ENCODE assay signal across 23 mouse cellular contexts in genomic region chr9:28153748-28154147, GRCm38 (mm10).
DNase-seq lines count a peak whose midpoint lies in the region; ATAC-seq and TF ChIP-seq lines count a peak whose summit lies in the region.
"Had no signal": no experiment of that assay in that cellular context is flagged by ENCODE, and none has a peak within 500 bp of the region (broad histone marks: within the 10 kb centered on the region; RNA-seq: fewer than 3 reads in every experiment).

No protein-coding gene starts in this region.

- no peaks in the 10 kb centered on the region for H3K9me3 ChIP-seq in neural tube, embryonic 11.5 days (ENCODE audit: control insufficient read depth, low read length)
- no peaks in the 10 kb centered on the region for H3K9me3 ChIP-seq in kidney, embryonic 15.5 days (replicated peaks)
- H3K9me3 ChIP-seq: embryonic facial prominence, embryonic 10.5 days; embryonic facial prominence, embryonic 13.5 days; forebrain, embryonic 12.5 days; forebrain, embryonic 15.5 days had no signal

- H3K4me1 ChIP-seq in neural tube, embryonic 11.5 days (ENCODE audit: control insufficient read depth, insufficient read depth, low read length): no peaks in the 10 kb centered on the region
- H3K4me1 ChIP-seq in kidney, embryonic 15.5 days: no peaks in the 10 kb centered on the region
- H3K4me1 ChIP-seq: embryonic facial prominence, embryonic 10.5 days; embryonic facial prominence, embryonic 13.5 days had no signal

- WGBS in neural tube, embryonic 11.5 days: 41% methylated on average over 6 of the region's 6 CpGs
- 18% methylated on average over 6 of the region's 6 CpGs for WGBS in kidney, embryonic 15.5 days

- no peaks in the 10 kb centered on the region for H3K27me3 ChIP-seq in neural tube, embryonic 11.5 days (ENCODE audit: control insufficient read depth, insufficient read depth, low read length)
- H3K27me3 ChIP-seq in kidney, embryonic 15.5 days: no peaks in the 10 kb centered on the region
- H3K27me3 ChIP-seq: embryonic facial prominence, embryonic 13.5 days; forebrain, embryonic 12.5 days; forebrain, embryonic 15.5 days had no signal

- no peak overlapping the region for H3K9ac ChIP-seq in neural tube, embryonic 11.5 days (ENCODE audit: low read length)
- no peak overlapping the region for H3K9ac ChIP-seq in kidney, embryonic 15.5 days
- H3K9ac ChIP-seq: embryonic facial prominence, embryonic 13.5 days; forebrain, embryonic 12.5 days; forebrain, embryonic 15.5 days had no signal

- peak; percentile 26 for DNase-seq in neural tube, embryonic 11.5 days (ENCODE audit: low spot score)
- no peak for DNase-seq in neural tube, embryonic 10.5 days (ENCODE audit: extremely low spot score, low spot score)
- no peak for DNase-seq in layer of hippocampus, adult 2 months (ENCODE audit: low spot score in 2 of 2)
- DNase-seq: adrenal gland, adult 2 months; adrenal gland, postnatal 14 days; cerebellum, adult 11 months; cerebellum, adult 2 months; cerebellum, adult 9-11 months; cerebellum, postnatal 25 days; embryo, embryonic 11 days; gastrocnemius, postnatal 10 days; gastrocnemius, postnatal 36 days; heart, adult 11 months had no signal

- TF ChIP-seq CTCF in layer of hippocampus, adult 2 months (conservative IDR thresholded peaks at IDR 0.05): no peak

- no peak for ATAC-seq in neural tube, embryonic 11.5 days (ENCODE audit: insufficient read depth, low FRiP score, low TSS enrichment)
- ATAC-seq in granulocyte monocyte progenitor cell, adult 5-6 weeks (replicated peaks; ENCODE audit: poor library complexity, severe bottlenecking): peak; percentile 95
- peak; percentile 78 for ATAC-seq in megakaryocyte progenitor cell, adult 5-6 weeks (replicated peaks; ENCODE audit: poor library complexity)
- ATAC-seq in kidney, embryonic 15.5 days (replicated peaks; ENCODE audit: low FRiP score): no peak
- ATAC-seq: CD4-positive, CD25-positive, alpha-beta regulatory T cell, adult 4 months; forebrain, embryonic 15.5 days had no signal

- no peak overlapping the region for H3K4me3 ChIP-seq in neural tube, embryonic 11.5 days (ENCODE audit: low read depth, low read length)
- H3K4me3 ChIP-seq in layer of hippocampus, adult 2 months: no peak overlapping the region
- no peak overlapping the region for H3K4me3 ChIP-seq in kidney, embryonic 15.5 days (replicated peaks)
- H3K4me3 ChIP-seq: embryonic facial prominence, embryonic 10.5 days; embryonic facial prominence, embryonic 13.5 days; erythroblast, embryonic 14.5 days; forebrain, embryonic 12.5 days; forebrain, embryonic 15.5 days had no signal

- no peak overlapping the region for H3K27ac ChIP-seq in neural tube, embryonic 11.5 days (ENCODE audit: low read depth, low read length)
- H3K27ac ChIP-seq in layer of hippocampus, adult 2 months: no peak overlapping the region
- H3K27ac ChIP-seq in kidney, embryonic 15.5 days: no peak overlapping the region
- H3K27ac ChIP-seq: embryonic facial prominence, embryonic 10.5 days; embryonic facial prominence, embryonic 13.5 days; forebrain, embryonic 12.5 days; forebrain, embryonic 15.5 days had no signal

- H3K36me3 ChIP-seq in neural tube, embryonic 11.5 days (ENCODE audit: control insufficient read depth, insufficient read depth, low read length): no peaks in the 10 kb centered on the region
- H3K36me3 ChIP-seq in kidney, embryonic 15.5 days: no peaks in the 10 kb centered on the region
- H3K36me3 ChIP-seq: embryonic facial prominence, embryonic 10.5 days; embryonic facial prominence, embryonic 13.5 days; forebrain, embryonic 12.5 days; forebrain, embryonic 15.5 days had no signal

- H3K4me2 ChIP-seq in neural tube, embryonic 11.5 days (ENCODE audit: low read depth): no peak overlapping the region
- H3K4me2 ChIP-seq in kidney, embryonic 15.5 days: no peak overlapping the region
- H3K4me2 ChIP-seq: embryonic facial prominence, embryonic 13.5 days; forebrain, embryonic 12.5 days; forebrain, embryonic 15.5 days; heart, embryonic 11.5 days had no signal

Comparison
In these comparisons a context has a peak if more than half of its experiments do, and no peak if none do; other contexts are left out.
1. ATAC-seq: peak in granulocyte monocyte progenitor cell, adult 5-6 weeks (single experiment) and megakaryocyte progenitor cell, adult 5-6 weeks (single experiment); none in neural tube, embryonic 11.5 days (single experiment) and kidney, embryonic 15.5 days (single experiment).